Mouse (Mus musculus) embryonic fibroblast, embryonic 13.5 days (primary cell): ENCODE measurements at regions not wholly inside any gene's neighbourhood (a gene's known extent, or its start where the extent isn't known, plus 50 kb on each side); places are given as distances from the start of the nearest gene placed in this dataset.
"Not testable (repeated sequence)": the region's sequence is repeated elsewhere in the genome, so short reads cannot be mapped to it uniquely, and the experiment has no call there.

Experiments
- CTCF ChIP-seq: IDR thresholded peaks from 2 replicates; pipeline ENCODE4 v1.5.1; 2011; ENCODE audit warnings: mild to moderate bottlenecking, control low read depth, low read length, moderate library complexity, borderline replicate concordance; ENCODE audit not compliant: insufficient read depth
- POLR2A ChIP-seq: IDR thresholded peaks from 2 replicates; pipeline ENCODE4 v1.6.1; 2011; ENCODE audit warnings: low read depth, mild to moderate bottlenecking, control low read depth, low read length, moderate library complexity

GRCm38 (mm10) chr5:4356555-4357273 is 164.5 kb downstream of the Mterf1b start:
- not testable (repeated sequence) for TF ChIP-seq POLR2A, CTCF
